Mouse (Mus musculus) cerebellum, adult 2 months (tissue): Measurements from ENCODE around the gene Zbtb16. TPM values are rescaled to one million over a fixed set of nuclear protein-coding genes. Genes with fewer than 3 reads are reported as not detected.

Source experiments
- DNase-seq, 2 experiments: peaks; one replicate each; pipeline ENCODE4 v3.0.0; 2021
- H3K27ac ChIP-seq: fragments of 200-500 bp; 2 replicates; pipeline ENCODE4 v1.5.1; 2012; ENCODE audit warnings: low read length, control low read depth, inconsistent platforms; ENCODE audit not compliant: insufficient read depth
- H3K27me3 ChIP-seq: fragments of 200-500 bp; 2 replicates; pipeline ENCODE4 v1.6.1; 2012; ENCODE audit warnings: inconsistent platforms, mild to moderate bottlenecking, low read length, moderate library complexity; ENCODE audit not compliant: control insufficient read depth, insufficient read depth
- H3K4me1 ChIP-seq: fragments of 200-500 bp; 2 replicates; pipeline ENCODE4 v1.6.1; 2011; ENCODE audit warnings: low read length; ENCODE audit not compliant: control insufficient read depth, insufficient read depth
- H3K4me3 ChIP-seq: fragments of 200-500 bp; replicated peaks from 2 replicates; pipeline ENCODE3; 2011; ENCODE audit warnings: mild to moderate bottlenecking, low read depth, low read length, control low read depth; ENCODE audit not compliant: insufficient read depth
- CTCF ChIP-seq: fragments of 200-500 bp; IDR thresholded peaks from 2 replicates; pipeline ENCODE4 v1.5.1; 2011; ENCODE audit warnings: low read depth, mild to moderate bottlenecking, control low read depth, low read length, moderate library complexity, borderline replicate concordance; ENCODE audit not compliant: insufficient read depth
- POLR2A ChIP-seq: fragments of 200-500 bp; IDR thresholded peaks from 2 replicates; pipeline ENCODE4 v1.6.1; 2011; ENCODE audit warnings: low read length, control low read depth, borderline replicate concordance; ENCODE audit not compliant: insufficient read depth
- WGBS: fragments of 180-500 bp; shearing (Covaris S2); methylation state at CpG from one replicate; pipeline ENCODE4 v1.1.7; 2018; 5-methylcytosine and 5-hydroxymethylcytosine counted together
- polyA plus RNA-seq: library from polyadenylated mRNA; depleted of rRNA; stranded (reverse); fragments of >200 nt; gene quantifications from 2 replicates; pipeline ENCODE4 v1.2.3, GENCODE M21; 2012

Zbtb16 gene
- polyA plus RNA-seq, 1 experiment, result 5.0 TPM

GRCm38 (mm10) chr9:48707134-48707823 is 128.7 kb downstream of the Zbtb16 start:
- WGBS, result 17% methylated on average over 14 of the region's 14 CpGs
- no peak for TF ChIP-seq POLR2A
- TF ChIP-seq CTCF, result no peak
- Histone ChIP-seq H3K4me1 (peaks cover 13% of the 10 kb centered on the region), H3K27ac (no peak overlapping the region), H3K4me3 (peak overlapping the region; percentile 36), H3K27me3 (no peaks in the 10 kb centered on the region)
- peak; percentile 43 to 50 for DNase-seq

GRCm38 (mm10) chr9:48701296-48701695 is 134.7 kb downstream of the Zbtb16 start:
- WGBS, result 85% methylated on average over 4 of the region's 4 CpGs
- no peaks in the 10 kb centered on the region for H3K27me3 ChIP-seq
- H3K4me1 ChIP-seq, result no peaks in the 10 kb centered on the region
- TF ChIP-seq CTCF (no peak), POLR2A (no peak)
- DNase-seq, result no peak
- no peak overlapping the region for H3K4me3 ChIP-seq
- no peak overlapping the region for H3K27ac ChIP-seq

GRCm38 (mm10) chr9:48700871-48701270 is 135.2 kb downstream of the Zbtb16 start:
- WGBS, result 88% methylated on average over 8 of the region's 8 CpGs
- no peaks in the 10 kb centered on the region for H3K4me1 ChIP-seq
- no peak overlapping the region for H3K27ac ChIP-seq
- DNase-seq, result no peak
- H3K4me3 ChIP-seq, result no peak overlapping the region
- no peak for TF ChIP-seq CTCF
- no peak for TF ChIP-seq POLR2A
- no peaks in the 10 kb centered on the region for H3K27me3 ChIP-seq

GRCm38 (mm10) chr9:48697470-48697815 is 138.6 kb downstream of the Zbtb16 start:
- DNase-seq, result no peak
- H3K27ac ChIP-seq, result no peak overlapping the region
- no peaks in the 10 kb centered on the region for H3K4me1 ChIP-seq
- no peak overlapping the region for H3K4me3 ChIP-seq
- 87% methylated on average over 2 of the region's 2 CpGs for WGBS
- TF ChIP-seq POLR2A (no peak), CTCF (no peak)
- no peaks in the 10 kb centered on the region for H3K27me3 ChIP-seq

GRCm38 (mm10) chr9:48696731-48697469 is 139.1 kb downstream of the Zbtb16 start:
- 64% methylated on average over 12 of the region's 12 CpGs for whole genome bisulfite sequencing
- no peak for DNase-seq
- Histone ChIP-seq H3K27me3 (no peaks in the 10 kb centered on the region), H3K27ac (no peak overlapping the region), H3K4me3 (no peak overlapping the region), H3K4me1 (no peaks in the 10 kb centered on the region)
- TF ChIP-seq CTCF (no peak), POLR2A (no peak)

GRCm38 (mm10) chr9:48696330-48696729 is 139.7 kb downstream of the Zbtb16 start:
- H3K4me3 ChIP-seq, result no peak overlapping the region
- no peaks in the 10 kb centered on the region for H3K4me1 ChIP-seq
- H3K27me3 ChIP-seq, result no peaks in the 10 kb centered on the region
- H3K27ac ChIP-seq, result no peak overlapping the region
- DNase-seq, result no peak
- TF ChIP-seq CTCF (no peak), POLR2A (no peak)
- WGBS, result 84% methylated on average over 4 of the region's 4 CpGs

- H3K4me3 ChIP-seq, result no peak overlapping the region
- TF ChIP-seq POLR2A (no peak), CTCF (no peak)
- no peak for DNase-seq
- no peak overlapping the region for H3K27ac ChIP-seq
- no peaks in the 10 kb centered on the region for H3K4me1 ChIP-seq
- no peaks in the 10 kb centered on the region for H3K27me3 ChIP-seq
- WGBS, result 84% methylated on average over 4 of the region's 4 CpGs
Measured at GRCm38 (mm10) chr9:48695796-48696195, 140.2 kb downstream of the Zbtb16 start.

GRCm38 (mm10) chr9:48694616-48695061 is 141.4 kb downstream of the Zbtb16 start:
- H3K27me3 ChIP-seq, result no peaks in the 10 kb centered on the region
- WGBS, result 75% methylated on average over 10 of the region's 10 CpGs
- no peaks in the 10 kb centered on the region for H3K4me1 ChIP-seq
- no peak for TF ChIP-seq POLR2A
- no peak for TF ChIP-seq CTCF
- H3K27ac ChIP-seq, result no peak overlapping the region
- H3K4me3 ChIP-seq, result no peak overlapping the region
- DNase-seq, result no peak
